Mouse (Mus musculus): Measurements from ENCODE around the gene Ptprm.

Ptprm gene

DNA sequence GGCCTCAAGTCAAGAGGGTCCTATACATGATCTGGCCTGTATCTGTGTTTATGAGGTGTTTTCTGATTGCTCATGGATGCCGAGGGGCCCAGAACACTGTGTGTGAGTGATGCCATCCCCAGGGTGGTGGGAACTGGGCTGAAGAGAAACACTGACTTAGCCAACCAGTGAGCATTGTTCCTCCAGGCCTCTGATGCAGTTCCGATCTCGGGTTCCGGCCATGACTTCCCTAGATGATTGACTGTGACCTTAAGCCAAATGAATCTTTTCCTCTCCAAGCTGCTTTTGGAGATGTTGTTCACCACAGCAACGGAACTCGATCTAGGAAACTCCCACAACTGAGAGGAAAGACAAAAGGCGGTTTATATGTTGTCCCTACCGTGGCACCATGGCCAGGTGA is 9.1 kb downstream of the Ptprm start:
- no peak for DNase-seq (ENCODE audit: low read depth)

DNA sequence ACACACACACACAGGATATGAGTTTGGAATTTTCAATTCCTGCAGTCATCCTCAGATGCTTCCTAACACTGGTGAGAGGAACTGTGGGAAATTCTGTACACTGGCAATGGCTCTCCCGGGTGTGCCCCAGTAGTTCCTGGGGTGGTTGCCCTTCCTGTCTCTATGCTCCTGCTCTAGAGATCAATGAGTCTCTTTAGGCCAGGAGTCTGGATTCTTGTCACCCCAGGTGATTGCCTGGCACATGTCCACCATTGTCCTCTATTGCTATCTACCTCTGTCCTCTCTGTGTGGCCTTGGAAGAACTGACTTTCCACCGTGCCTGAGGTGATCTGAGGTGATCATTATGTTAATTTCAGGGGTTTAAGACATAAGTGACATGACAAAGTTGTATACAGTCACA is 10.8 kb downstream of the Ptprm start:
- DNase-seq (ENCODE audit: low read depth), result no peak

DNA sequence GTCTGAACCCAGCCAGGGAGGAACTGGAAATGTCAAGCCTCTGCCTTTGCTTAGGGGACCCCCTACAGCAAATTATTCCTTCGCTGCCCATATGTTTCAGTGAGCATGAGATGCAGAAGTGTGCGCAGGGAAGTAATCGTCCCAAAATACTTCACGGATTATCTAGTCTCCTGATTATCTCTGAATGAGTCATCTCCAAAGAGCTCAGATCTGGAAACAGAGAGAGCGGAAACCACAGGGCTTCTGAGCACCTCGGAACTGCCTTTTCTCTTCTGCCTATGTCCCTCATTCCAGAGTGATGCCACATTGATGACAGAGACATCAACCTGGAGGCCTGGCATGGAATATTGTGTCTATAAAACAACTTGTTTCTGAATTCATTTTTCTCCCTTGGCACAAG is 11.3 kb downstream of the Ptprm start:
- no peak for DNase-seq (ENCODE audit: low read depth)

DNA sequence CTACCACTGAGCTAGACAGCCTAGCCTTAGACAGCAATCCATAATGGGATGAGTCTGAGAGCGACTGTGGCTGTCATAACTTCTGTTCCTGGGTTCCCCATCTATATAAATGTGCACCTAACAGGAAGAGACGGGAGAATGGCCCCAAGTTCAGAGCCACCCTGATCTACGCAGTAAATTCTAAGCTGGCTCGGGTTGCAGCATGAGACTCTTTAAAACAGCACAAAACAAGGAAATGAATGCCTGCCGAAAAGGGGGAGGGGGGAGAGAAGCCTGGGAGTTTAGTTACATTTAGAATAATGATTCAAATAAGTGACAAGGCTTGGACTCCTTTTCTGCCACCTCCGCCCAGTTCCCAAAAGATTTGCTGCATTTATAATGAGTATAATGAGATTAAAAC is 13.9 kb downstream of the Ptprm start:
- no peak for DNase-seq (ENCODE audit: low read depth)

DNA sequence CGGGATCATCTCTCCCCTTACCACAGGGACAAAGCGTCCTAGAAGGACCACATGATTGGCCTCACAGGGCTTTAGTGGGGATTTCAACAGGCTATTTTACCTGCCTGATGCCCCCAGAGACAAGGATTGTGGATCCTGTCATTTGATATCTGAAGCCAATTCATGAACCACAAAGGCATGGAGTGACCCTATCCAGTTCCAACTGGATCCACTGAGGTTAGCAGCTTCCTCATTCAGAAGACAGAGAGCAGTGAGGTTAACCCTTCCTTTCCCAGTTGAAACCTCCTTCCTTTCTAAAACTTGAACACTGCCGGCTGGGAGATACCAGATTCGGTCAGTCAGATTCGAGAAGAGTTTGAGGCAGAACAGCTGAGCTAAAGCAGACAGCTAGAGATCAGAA is 14.7 kb downstream of the Ptprm start:
- DNase-seq (ENCODE audit: low read depth), result no peak

DNA sequence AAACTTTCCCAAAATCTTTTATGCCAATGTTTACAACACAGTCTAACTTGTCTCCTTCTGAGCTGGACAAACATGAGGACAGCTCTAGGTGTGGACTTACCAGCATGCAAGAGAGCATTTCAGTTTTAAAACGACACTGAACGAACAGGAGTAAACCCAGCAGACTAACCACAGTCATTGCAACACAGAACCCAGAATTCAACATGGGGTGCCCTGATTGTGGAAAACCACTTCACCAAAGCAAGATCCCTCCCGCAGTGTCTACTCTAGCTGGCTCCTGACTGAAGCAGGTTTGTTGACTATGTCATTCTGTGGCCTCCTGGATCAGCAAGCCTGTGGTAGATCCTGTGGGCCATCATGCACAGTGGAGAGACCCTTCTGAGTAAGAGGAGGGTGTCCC is 19.9 kb downstream of the Ptprm start:
- no peak for DNase-seq (ENCODE audit: low read depth)

DNA sequence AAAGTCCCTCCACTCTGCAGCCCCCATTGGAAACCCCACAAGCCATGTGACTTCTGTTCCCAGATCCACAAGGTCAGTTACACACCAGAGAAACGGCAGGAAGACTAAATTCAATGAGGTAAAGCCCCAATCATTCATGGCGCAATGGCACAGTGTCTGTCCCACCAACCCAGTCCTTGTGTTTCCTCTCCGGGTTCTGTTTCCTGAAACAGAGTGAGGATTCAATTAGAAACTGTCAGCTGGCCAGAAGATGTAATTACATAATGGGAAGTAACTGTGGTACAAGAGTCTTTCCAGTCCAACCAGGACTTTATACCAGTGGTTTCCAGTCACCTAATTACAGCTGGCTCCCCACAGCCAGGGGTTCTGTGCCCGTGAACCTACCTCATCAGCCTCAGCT is 24.8 kb downstream of the Ptprm start:
- no peak for DNase-seq (ENCODE audit: low read depth)

DNA sequence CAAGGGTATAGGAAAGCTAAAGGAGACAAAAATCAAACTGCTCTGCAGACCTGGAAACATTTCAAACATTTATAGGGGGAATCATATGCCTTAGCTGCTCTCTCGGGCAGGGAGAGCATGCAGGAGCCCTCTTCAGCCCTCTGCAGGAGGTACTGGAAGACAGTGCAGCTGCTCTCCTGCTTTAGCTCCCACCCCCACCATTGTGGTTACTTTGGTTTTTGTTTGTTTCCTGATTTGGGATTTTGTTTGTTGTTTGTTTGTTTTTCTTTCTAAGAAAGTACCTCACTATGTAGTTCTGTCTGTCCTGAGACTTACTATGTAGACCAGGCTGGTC is 29.8 kb downstream of the Ptprm start:
- no peak for DNase-seq (ENCODE audit: low read depth)

DNA sequence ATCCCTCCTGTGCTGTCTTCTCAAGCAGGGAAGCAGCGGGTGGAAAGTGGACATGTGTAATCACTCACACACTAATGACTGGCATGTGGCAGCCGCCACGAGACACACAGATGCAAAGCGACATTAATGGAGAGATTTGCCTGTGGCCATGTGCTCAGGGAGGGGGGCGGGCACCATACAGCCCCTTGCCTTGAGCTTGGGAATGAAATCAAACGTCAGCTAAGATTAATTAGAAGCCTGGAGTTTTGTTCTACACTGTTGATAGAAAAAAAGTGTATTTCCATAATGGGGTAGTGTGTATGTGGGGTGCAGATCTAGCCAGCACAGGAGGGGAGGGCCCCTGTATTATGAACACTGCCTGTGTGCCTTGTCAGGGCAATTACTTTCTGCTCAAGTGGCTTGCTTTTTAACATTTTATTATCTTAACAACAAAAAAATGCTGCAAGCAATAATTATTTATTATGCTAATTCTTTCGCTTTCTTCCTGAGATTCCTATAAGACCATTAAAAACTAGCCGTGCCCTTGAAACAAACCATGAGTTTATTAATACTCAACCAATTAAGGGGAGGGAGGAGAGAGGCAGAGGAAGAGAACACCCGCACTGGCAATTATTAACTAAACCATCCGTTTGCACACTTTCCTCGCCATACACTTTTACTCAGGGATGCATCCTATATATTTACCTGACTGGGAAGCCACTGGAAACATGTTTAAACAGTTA is 30.3 kb downstream of the Ptprm start:
- no peak for DNase-seq (ENCODE audit: low read depth)

DNA sequence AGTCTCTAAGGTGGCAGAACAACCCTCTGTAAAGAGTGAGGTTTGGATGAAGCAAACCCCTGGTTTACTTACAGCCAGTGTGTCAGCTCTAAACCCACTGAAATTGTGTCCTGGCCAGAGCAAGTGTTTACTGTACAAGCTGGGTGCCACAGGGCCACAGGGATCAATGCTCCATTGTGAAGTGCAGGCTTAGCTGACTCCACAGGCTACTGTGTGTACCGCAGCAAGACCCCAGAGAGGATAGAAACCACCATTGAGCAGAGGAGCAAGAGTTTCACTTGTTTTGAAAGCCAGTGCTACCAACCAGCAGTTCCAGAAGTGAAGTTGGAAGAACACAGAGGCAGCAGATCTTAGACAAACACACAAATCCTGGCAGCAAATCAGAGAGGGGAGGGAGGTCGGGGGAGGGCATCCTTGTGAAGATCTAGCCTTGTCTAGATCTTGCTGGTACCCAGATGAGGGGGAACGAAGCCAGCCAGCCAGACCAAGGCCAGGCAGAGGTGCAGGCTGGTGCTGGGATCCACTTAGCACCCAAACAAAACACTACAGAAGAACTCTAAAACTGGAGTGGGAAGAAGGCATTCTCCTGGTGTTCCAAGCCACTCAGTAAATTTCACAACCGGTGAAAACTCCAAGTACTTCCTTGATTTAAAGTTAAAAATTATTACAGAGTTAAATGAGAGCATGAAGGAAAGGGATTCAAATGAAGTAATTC is 39.6 kb downstream of the Ptprm start:
- no peak for DNase-seq (ENCODE audit: low read depth)

DNA sequence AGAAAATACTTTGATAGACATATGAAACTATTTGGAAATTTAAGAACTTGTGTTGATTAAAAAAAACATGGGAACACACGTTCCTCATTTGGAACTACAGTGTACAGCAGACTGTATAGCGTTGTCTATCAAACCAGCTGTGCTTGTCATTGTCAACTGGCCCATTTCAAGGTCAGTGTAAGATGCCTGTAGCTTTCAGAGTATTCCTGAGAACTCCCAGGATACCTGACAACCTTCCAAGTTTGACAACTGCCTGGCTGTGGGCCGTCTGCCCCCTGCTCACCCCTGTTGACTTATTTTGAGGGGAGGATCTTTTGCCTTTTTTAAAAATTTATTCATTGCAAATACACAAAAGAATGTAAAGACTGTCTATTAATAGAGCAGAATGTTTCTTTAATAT is 45.8 kb downstream of the Ptprm start:
- no peak for DNase-seq (ENCODE audit: low read depth)

DNA sequence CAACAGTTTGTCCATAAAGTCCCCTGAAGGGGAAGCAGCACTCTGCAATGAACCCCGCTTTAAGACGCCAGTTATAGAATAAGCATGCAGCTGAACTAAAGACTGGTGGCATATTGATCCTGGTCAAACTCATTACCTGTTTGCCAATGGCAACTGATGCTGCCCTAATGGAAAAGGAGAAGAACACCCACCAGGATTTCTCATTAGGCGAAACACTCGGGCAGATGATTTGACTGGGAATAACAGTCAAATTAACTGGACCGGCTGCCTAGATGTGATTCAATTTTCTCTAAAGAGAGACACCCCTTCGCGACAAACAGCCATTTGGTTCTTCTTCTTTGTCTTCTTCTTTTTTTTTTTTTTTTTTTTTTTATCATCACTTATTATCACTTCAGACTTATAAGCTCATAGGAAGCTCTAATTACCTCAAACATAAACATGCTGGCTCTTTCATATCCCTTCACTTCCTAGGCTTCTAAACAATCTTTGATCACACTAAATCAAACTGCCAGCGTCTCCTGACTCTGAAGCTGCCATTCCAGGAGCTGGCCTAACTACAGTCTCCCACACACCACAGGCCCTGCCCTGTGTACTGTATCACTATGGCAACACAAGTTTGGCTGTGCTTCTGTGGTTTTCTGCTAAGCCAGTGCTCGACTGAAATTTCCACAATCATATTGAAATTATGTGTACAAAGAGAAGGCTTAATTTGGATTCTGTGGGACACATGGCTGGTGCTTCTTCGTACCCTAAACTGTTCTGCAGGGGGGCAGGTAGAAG is 48.0 kb downstream of the Ptprm start:
- no peak for DNase-seq (ENCODE audit: low read depth)

DNA sequence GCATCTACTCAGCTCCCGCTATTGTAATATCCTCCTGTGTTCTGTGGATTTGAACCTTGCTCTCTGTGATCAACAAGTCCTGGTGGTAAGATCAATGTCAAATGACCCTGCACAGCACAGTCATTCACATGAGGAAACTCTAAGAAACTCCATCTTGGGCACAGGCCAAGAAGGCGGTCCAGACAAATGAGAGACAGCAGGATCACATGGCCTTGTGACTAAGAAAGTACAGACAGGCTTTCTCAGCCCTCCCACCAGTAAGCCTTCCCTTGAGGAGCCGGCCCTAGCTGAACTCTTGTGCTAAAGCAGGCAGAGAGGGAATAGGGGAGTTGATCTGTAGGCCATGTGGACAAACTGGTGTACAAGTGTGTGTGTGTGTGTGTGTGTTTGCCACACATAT is 49.4 kb downstream of the Ptprm start:
- DNase-seq (ENCODE audit: low read depth), result no peak

DNA sequence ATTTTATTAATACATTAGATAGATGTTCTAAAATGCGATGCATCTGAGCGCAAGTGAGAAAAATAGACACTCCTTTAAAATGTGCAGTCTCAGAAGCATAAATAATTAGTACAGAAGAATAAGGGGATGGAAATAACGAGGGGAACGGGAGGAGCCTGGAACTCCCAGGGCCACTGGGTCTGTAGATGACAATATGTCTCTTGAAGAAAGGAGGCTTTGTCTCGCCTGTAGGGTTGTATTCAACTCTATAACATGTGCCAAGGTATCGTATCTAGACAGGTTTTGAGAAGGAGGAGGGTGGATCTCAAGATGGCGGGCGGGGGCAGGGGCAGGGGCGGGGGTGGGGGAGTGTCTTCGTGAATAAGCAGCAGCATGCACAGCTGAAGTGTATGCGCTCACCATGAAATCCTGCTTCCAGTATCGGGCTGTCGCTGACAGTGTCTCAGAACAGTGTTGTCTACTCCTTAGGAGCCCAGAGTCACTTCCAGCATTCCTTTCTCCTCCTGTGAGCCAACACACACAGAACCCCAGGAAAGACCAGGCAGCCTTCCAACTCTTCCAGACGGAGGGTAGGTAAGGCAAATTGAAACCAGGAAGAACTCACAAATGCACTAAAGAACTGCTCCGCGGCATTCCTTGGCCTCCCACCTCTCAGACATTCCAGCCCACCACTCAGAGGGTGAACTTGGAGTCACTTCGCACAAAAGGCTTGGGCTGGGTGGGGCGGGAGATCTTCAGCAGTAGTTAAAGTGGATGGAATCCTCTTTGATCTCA is 50.7 kb downstream of the Ptprm start:
- no peak for DNase-seq (ENCODE audit: low read depth)

DNA sequence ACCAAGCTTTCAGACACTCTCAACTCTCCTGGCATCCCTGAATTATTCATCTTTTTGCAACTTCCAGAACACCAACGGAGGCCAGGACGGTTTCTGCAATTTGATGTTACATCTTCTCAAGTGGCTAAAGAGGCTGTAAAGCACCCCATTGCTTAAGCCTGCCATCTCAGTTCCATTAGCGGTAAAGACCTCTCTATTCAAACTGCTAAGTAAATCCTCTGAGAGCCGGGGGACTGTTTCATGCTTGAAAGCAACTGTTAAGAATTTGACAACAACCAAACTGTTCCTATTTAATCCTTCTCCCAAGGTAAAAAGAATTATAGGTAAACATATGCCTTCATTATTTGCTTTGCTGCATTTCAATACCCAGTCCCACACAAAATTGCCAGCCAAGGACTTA is 51.7 kb downstream of the Ptprm start:
- no peak for DNase-seq (ENCODE audit: low read depth)

DNA sequence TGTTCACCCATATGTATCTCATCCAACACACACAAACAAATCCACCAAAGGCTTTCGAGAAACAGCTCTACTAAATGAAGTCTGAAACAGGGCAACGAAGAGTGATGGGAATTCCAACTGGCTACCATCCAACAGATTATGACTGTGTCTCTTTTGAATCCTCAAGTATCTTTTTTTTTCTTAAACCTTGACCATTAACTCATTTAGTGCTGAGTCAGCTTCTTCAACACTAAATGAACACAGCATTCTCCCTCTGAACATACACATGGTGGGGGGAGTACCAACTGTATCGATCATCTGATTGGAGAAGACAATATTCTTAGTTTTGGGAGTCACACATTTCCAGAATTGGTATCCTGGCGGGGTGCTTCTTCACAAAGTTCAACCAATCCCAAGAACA is 52.2 kb downstream of the Ptprm start:
- no peak for DNase-seq (ENCODE audit: low read depth)

DNA sequence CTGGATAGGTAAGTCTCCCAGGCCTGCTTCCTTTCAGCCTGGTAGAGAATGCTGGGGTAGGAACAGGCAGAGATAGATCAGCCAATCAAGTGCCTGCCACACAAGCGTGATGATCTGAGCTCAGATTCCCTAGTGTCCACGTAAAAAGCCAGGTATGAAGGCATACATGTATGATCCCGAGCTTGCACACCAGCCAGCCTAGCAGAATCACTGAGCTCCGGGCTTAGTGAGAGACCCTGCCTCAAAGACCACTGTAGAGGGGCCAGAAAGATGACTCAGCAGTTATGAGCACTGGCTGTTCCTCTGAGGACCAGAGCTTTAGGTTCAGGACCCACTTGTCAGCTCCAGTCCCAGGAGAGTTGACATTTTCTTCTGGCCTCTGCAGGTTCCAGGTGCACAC is 52.9 kb downstream of the Ptprm start:
- DNase-seq (ENCODE audit: low read depth), result no peak

DNA sequence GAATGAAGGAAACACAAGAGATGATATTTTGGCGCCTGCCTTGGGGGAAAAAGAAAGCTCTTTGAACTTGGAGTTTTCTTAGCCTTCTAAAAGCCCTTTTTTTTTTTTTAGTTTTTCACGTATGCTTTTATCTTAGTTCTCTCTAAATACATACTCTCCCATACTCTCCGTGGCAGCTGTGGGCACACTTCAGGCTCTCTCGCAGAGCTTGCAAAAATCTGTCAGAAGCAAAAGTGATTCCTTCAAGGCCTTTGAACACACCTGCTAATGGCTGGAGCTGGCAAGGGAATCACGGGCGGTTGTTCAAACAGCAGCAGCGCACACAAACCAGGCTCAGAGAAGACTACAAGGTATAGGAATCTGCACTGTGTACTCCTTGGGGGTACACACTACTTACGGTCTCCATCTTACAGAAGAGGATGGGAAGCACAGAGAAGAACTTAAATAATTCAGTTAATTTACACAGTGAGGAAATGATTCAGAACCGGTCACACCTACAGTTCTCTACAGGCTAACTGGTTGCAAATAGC is 55.9 kb downstream of the Ptprm start:
- DNase-seq (ENCODE audit: low read depth), result no peak

DNA sequence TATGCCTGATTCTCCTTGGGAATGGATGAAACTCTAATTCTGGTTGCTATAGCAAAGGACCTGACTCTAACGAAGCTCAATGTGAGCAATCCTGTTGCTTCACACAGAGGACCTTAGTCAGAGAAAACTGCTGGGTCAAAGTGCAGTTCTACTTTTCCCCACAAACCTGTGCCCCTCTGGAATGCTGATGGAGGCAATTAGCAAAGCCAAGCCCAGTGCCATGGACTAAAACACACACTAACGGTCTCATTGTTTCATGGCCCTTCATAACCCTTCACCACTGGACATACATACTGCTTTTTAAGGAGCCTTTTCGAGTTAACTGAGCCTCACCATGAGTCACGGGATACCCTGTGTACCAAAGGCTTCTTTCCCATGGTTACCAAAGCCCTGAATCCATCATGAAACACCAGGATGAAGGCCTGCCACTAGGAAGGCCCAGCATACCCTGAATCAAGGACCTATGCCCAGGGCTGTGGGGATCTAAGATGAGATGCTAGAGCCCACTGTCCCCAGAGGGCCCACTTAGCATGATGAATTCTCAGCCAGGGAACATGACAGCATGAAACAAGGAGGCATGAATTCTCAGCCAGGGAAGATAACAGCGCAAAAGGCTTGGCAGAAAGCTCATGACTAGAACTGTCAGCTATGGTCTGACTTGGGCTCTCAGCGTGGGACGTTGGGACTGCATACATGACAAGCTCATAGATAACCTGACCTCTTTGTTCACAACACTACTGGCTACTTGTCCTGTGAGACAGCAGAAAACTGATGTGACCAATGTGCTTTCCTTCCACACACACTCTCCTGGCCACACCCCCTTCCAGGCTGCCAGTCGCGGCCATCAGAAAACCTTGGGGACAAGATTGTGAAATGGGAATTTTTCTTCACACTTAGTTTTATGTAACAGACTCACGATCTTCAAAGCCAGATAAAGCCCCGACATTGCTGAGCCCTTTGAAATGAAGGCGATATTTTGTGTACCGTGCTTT is 57.4 kb downstream of the Ptprm start:
- DNase-seq (ENCODE audit: low read depth), result no peak

DNA sequence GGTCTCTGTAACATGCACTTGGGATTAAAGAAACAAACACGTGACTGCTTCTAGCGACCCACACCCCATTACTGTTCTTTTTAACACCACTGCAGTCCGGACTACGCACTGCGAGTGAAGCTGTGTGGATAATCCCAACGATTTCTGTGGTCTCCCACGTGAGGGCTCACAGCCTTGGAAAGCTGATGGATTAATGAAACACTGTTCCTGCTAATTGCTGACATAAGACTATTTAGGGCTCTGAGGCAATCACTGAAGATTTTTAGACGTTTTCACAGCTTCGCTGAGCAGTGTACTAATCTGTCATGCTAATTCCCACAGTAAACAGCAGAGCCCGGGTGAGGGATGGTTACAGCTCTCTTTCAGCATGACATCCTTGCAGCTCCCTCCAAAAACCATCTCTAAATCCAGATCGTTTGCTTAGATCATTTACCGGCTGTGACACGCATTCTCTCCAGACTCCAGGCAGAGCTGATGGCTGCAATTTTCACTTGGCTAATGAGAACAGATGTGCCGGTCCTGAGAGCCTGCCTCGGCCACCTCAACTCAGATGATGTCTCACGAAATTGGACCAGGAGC is 63.5 kb downstream of the Ptprm start:
- no peak for DNase-seq (ENCODE audit: low read depth)

DNA sequence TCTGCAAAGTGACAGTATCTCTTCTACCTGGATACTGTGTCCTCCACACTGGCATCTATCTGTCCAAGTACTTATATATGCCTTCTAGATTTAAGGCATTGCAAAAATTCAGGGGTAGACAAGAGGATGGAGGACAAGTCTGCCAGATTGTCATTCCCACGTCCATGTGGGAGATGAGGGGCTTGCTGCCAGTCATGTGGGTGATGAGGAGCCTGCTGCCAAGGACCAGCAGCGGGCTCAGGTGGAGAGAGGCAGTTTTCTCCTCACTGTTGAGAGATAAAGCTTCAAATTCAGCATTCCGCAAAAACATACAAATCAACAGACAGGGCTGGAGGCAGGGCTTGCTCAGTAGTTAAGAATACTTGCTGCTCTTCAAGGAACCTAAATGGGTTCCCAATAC is 66.8 kb downstream of the Ptprm start:
- DNase-seq (ENCODE audit: low read depth), result no peak
